Comparison of ENCODE assay signal across 35 mouse cellular contexts in the genomic region with DNA sequence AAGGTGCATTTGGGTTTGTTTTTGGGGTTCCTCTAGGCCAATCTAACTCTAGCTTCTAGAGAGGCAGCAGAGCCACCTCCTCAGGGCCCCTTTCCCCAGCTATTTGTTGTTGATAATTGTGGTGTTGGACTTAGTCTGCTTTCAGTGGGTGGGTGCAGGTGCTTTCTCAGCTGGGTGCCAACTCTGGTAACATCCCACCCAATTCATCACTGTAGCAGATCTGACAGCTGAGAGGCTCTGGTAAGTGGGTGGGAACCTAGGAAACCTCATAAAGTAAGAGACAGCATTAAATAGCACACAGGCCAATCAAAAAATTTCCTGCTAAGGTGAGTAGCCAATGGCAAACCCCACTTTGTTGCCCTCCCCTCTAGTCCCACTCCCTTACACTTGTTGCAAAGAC. TPM values are rescaled to one million over a fixed set of nuclear protein-coding genes. Genes with fewer than 3 reads are reported as not detected.
"Had no signal": no experiment of that assay in that cellular context is flagged by ENCODE, and none has a peak within 500 bp of the region (broad histone marks: within the 10 kb centered on the region; RNA-seq: fewer than 3 reads in every experiment).

No protein-coding gene starts in this region.

- H3K9ac ChIP-seq: heart, embryonic 12.5 days; heart, embryonic 13.5 days; heart, embryonic 15.5 days; hindbrain, embryonic 12.5 days; hindbrain, embryonic 13.5 days; hindbrain, embryonic 14.5 days; hindbrain, embryonic 15.5 days; intestine, embryonic 15.5 days; kidney, embryonic 15.5 days had no signal

- H3K4me1 ChIP-seq: heart, embryonic 12.5 days; hindbrain, embryonic 12.5 days; hindbrain, embryonic 13.5 days; hindbrain, embryonic 15.5 days; intestine, embryonic 15.5 days had no signal

- ATAC-seq: hindbrain, embryonic 16.5 days; hindbrain, postnatal 0 days; inflammation-experienced regulatory T-cells, adult 6 months; intestine, embryonic 15.5 days; intestine, embryonic 16.5 days; intestine, postnatal 0 days had no signal

- H3K4me3 ChIP-seq: heart, embryonic 10.5 days; heart, embryonic 12.5 days; heart, embryonic 13.5 days; heart, embryonic 15.5 days; hindbrain, embryonic 10.5 days; hindbrain, embryonic 12.5 days; hindbrain, embryonic 13.5 days; hindbrain, embryonic 15.5 days; intestine, embryonic 15.5 days; kidney, embryonic 15.5 days; left cerebral cortex, adult 2 months had no signal

- H3K36me3 ChIP-seq: heart, embryonic 15.5 days; hindbrain, embryonic 15.5 days; intestine, embryonic 15.5 days had no signal

- H3K27ac ChIP-seq: heart, embryonic 10.5 days; heart, embryonic 13.5 days; heart, embryonic 15.5 days; hindbrain, embryonic 10.5 days; hindbrain, embryonic 12.5 days; hindbrain, embryonic 13.5 days; hindbrain, embryonic 14.5 days; hindbrain, embryonic 15.5 days; hindbrain, postnatal 0 days; intestine, embryonic 15.5 days; kidney, embryonic 15.5 days; kidney, postnatal 0 days; left cerebral cortex, adult 2 months had no signal

- H3K4me2 ChIP-seq: heart, embryonic 11.5 days; heart, embryonic 12.5 days; heart, embryonic 13.5 days; heart, embryonic 15.5 days; hindbrain, embryonic 12.5 days; hindbrain, embryonic 13.5 days; hindbrain, embryonic 14.5 days; hindbrain, embryonic 15.5 days; intestine, embryonic 15.5 days; kidney, embryonic 15.5 days had no signal

- DNase-seq: heart, postnatal 10 days; heart, postnatal 14 days; heart, postnatal 36 days; heart, postnatal 4 days; kidney, adult 11 months; kidney, adult 18-20 months; kidney, adult 2 months; kidney, adult 8-10 months; kidney, adult 9 months; kidney, postnatal 10 days; kidney, postnatal 14 days; kidney, postnatal 25 days; kidney, postnatal 36 days; kidney, postnatal 4 days had no signal

- H3K9me3 ChIP-seq: heart, embryonic 10.5 days; heart, embryonic 12.5 days; heart, embryonic 13.5 days; heart, embryonic 15.5 days; hindbrain, embryonic 12.5 days; hindbrain, embryonic 13.5 days; hindbrain, embryonic 15.5 days; intestine, embryonic 15.5 days; kidney, embryonic 15.5 days had no signal

- H3K27me3 ChIP-seq: hindbrain, embryonic 12.5 days; hindbrain, embryonic 13.5 days; hindbrain, embryonic 15.5 days had no signal

RNA-seq across cellular contexts. Expression of gene Syn1, which starts 4.2 kb away (rescaled TPM):
- total RNA-seq: hematopoietic stem cell, adult 5-6 weeks had no signal
- polyA plus RNA-seq: heart, postnatal 0 days; inflammation-experienced regulatory T-cells, adult 6 months had no signal

RNA-seq across cellular contexts. Expression of gene Timp1, which starts 55.0 kb away (rescaled TPM):
- total RNA-seq: hematopoietic stem cell, adult 5-6 weeks had no signal
- polyA plus RNA-seq: inflammation-experienced regulatory T-cells, adult 6 months had no signal
